Mouse (Mus musculus) hindbrain, embryonic 14.5 days (tissue): ENCODE measurements around the gene Strip2. TPM values are rescaled to one million over a fixed set of nuclear protein-coding genes. Genes with fewer than 3 reads are reported as not detected.

Source experiments
- ATAC-seq: fragments of 200-750 bp; cut with Nextera tagmentation; 2 replicates; pipeline ENCODE4 v1.8.0; 2017; ENCODE audit warnings: moderate number of reproducible peaks, mild to moderate bottlenecking, moderate TSS enrichment, moderate library complexity; ENCODE audit not compliant: low FRiP score
- DNase-seq: peaks from one replicate; pipeline ENCODE4 v3.0.0-alpha.2; 2015; ENCODE audit warnings: low spot score
- H3K27ac ChIP-seq: fragments of 300-500 bp; sonication (generic); 2 replicates; pipeline ENCODE4 v1.5.1; 2014; ENCODE audit warnings: mild to moderate bottlenecking, moderate library complexity
- H3K27me3 ChIP-seq: fragments of 300-500 bp; sonication (generic); 2 replicates; pipeline ENCODE4 v1.6.1; 2014; ENCODE audit warnings: mild to moderate bottlenecking, low read length, mixed read lengths; ENCODE audit not compliant: control insufficient read depth, insufficient read depth
- H3K36me3 ChIP-seq: fragments of 300-500 bp; sonication (generic); replicated peaks from 2 replicates; pipeline ENCODE4 v1.6.1; 2014; ENCODE audit not compliant: control insufficient read depth, insufficient read depth
- H3K4me1 ChIP-seq: fragments of 300-500 bp; sonication (generic); replicated peaks from 2 replicates; pipeline ENCODE4 v1.6.1; 2014; ENCODE audit warnings: antibody characterized with exemption, low read length, mixed read lengths; ENCODE audit not compliant: control insufficient read depth, insufficient read depth
- H3K4me2 ChIP-seq: fragments of 300-500 bp; sonication (generic); replicated peaks from 2 replicates; pipeline ENCODE4 v1.6.1; 2014; ENCODE audit warnings: mild to moderate bottlenecking, moderate library complexity
- H3K4me3 ChIP-seq: fragments of 300-500 bp; sonication (generic); replicated peaks from 2 replicates; pipeline ENCODE4 v1.5.1; 2014; ENCODE audit warnings: mild to moderate bottlenecking, low read length
- H3K9ac ChIP-seq: fragments of 300-500 bp; sonication (generic); 2 replicates; pipeline ENCODE4 v1.6.1; 2014
- H3K9me3 ChIP-seq: fragments of 300-500 bp; sonication (generic); 2 replicates; pipeline ENCODE4 v1.6.1; 2016; ENCODE audit warnings: low read length; ENCODE audit not compliant: control insufficient read depth
- WGBS: fragments of 180-500 bp; shearing (Covaris S2); extraction: QIAGEN DNeasy Blood & Tissue Kit; methylation state at CpG from one replicate; pipeline ENCODE4 v1.1.7; 2014; 5-methylcytosine and 5-hydroxymethylcytosine counted together
- polyA plus RNA-seq: library from polyadenylated mRNA; unstranded; fragments of >200 nt; fragmentation: Nextera tagmentation; extraction: Ambion mirVana; gene quantifications from 2 replicates; pipeline ENCODE4 v1.2.1, GENCODE M21; 2014

Gene Strip2
- polyA plus RNA-seq = 6.1 and 7.3 TPM in 2 replicates

DNA sequence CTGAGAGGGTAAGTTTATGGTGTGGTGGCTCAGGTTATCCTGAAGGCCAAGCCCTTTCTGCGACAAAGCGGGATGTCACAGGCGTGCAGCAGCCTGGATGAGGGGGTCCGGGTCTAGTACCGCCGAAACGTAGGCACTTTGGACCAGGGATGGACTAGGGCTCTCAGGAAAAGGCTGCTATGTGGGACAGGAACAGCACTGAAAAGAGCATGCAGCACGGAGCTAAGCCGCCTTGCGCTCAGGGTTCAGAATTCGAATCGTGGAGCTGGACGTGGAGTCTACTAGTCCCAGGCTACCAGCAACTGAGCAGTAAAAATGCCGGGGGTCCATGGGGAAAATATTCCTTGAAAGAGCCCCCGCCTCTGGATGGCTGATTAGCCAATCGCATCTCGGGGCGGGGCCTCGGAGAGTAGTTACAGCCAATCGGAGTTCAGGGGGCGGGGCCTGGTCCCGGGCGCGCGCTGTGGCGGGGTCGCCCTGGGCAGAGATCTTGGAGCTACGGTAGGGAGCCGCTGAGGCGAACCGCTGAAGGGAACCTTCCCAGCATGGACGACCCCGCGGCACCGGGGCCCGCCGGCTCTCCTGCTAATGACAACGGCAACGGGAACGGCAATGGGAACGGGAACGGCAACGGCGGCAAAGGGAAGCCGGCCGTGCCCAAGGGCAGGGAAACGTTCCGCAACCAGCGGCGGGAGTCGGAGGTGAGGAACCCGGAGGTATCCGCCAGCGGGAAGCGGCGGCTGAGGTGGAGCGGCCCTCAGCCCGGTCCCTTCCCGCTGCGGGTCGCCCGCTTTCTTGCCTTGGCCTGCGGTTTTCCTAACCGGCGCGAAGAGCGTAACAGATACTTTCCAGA lies at the start of gene Strip2:
TSS of gene Strip2 (plus strand) at position 483 of the 853 bp plus-strand sequence.
- Histone ChIP-seq H3K36me3 (no peaks in the 10 kb centered on the region), H3K9ac (peak within 1 kb of the TSS; percentile 69), H3K27ac (no peak within 1 kb of the TSS), H3K27me3 (peaks cover 23% of the 10 kb centered on the region), H3K4me2 (peak within 1 kb of the TSS; percentile 80), H3K4me3 (peak within 1 kb of the TSS; percentile 82), H3K4me1 (peaks cover 9% of the 10 kb centered on the region), H3K9me3 (no peaks in the 10 kb centered on the region)
- WGBS = under 1% methylated on average over 66 of the region's 67 CpGs
- ATAC-seq (peak; percentile 99), DNase-seq (peak; percentile 92)

DNA sequence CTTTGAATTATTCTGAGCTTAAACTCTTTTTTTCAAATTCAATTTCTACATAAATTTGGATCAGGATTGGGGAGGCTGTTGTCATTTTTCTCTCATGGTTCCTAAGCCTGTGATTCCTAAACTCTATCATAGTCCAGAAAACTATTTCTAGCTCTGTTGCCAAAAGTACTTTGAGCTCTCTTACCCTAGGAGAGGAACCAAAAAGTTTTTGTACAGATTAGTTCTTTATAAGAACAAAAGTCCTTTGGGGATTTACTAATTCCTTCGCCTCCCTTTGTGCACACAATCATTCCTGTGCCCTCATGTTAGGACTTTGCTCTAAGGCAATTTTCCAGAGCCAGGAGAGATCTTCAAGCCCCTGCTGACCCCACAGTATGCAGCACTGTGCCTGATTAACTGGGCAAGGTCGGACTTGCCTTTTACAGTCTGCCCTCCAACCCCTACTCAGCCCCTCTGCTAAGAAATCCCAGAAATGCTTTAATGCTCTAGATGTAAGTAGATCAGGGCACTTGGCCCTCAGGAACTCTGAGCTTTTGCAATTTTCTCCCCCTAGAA lies 48.4 kb upstream of the Strip2 start:
- H3K4me2 ChIP-seq = no peak overlapping the region
- 0 out of 2 replicates have a peak, but pooled peaks cover 10% of the 10 kb centered on the region for H3K36me3 ChIP-seq
- ATAC-seq = no peak
- WGBS = 89% methylated on average over 2 of the region's 2 CpGs
- H3K4me3 ChIP-seq = no peak overlapping the region
- DNase-seq = no peak
- H3K27me3 ChIP-seq = no peaks in the 10 kb centered on the region
- H3K9me3 ChIP-seq = no peaks in the 10 kb centered on the region
- H3K27ac ChIP-seq = no peak overlapping the region
- no peak overlapping the region for H3K9ac ChIP-seq
- peaks cover 4% of the 10 kb centered on the region; the same call in 1 of the 2 replicates for H3K4me1 ChIP-seq

DNA sequence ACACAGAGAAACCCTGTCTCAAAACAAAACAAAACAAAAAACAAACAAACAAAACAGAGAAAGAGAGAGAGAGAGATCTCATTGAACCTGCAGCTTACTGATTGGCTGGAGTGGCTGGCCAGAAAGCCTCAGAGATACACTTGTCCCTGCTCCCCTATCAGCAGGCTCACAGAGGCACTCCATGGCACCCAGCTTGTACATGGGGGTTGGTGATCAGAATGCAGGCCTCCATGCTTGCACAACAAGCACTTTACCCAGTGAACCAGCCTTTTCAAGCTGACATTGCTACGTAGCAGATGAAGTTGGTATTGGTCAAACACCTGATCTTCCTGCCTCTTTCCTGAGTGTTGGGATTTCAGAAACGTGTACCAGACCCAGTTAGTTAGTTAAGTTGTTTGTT lies 43.2 kb upstream of the Strip2 start:
- Histone ChIP-seq H3K9ac (no peak overlapping the region), H3K36me3 (peaks cover 14% of the 10 kb centered on the region; the same call in 1 of the 2 replicates), H3K9me3 (no peaks in the 10 kb centered on the region), H3K4me3 (no peak overlapping the region), H3K27me3 (no peaks in the 10 kb centered on the region), H3K4me1 (peaks cover 4% of the 10 kb centered on the region; the same call in 1 of the 2 replicates), H3K4me2 (no peak overlapping the region), H3K27ac (no peak overlapping the region)
- DNase-seq (no peak), ATAC-seq (no peak)
- WGBS = 73% methylated on average over 2 of the region's 2 CpGs

DNA sequence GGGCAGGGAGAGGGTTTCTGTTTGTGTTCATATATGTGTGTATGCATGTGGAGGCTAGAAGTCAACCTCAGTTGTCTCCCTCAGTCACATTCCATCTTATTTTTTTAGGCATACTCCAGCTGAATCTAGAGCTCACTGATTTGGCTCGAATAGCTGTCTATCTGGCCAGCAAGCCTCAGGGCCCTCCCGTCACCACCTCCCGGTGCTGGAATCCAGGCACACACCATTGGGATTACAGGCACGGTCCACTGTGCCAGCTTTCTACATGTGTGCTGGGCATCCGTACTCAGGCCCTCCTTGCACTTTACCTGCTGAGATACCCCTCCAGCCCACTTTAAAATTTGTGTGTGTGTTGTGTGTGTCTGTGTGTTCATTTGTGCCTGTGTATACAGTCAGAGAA lies 41.2 kb upstream of the Strip2 start:
- no peaks in the 10 kb centered on the region for H3K4me1 ChIP-seq
- no peak overlapping the region for H3K4me2 ChIP-seq
- no peaks in the 10 kb centered on the region for H3K27me3 ChIP-seq
- H3K9ac ChIP-seq = no peak overlapping the region
- H3K36me3 ChIP-seq = peaks cover 31% of the 10 kb centered on the region
- no peak overlapping the region for H3K27ac ChIP-seq
- WGBS = 85% methylated on average over 5 of the region's 5 CpGs
- DNase-seq (no peak), ATAC-seq (no peak)
- no peak overlapping the region for H3K4me3 ChIP-seq
- H3K9me3 ChIP-seq = no peaks in the 10 kb centered on the region

DNA sequence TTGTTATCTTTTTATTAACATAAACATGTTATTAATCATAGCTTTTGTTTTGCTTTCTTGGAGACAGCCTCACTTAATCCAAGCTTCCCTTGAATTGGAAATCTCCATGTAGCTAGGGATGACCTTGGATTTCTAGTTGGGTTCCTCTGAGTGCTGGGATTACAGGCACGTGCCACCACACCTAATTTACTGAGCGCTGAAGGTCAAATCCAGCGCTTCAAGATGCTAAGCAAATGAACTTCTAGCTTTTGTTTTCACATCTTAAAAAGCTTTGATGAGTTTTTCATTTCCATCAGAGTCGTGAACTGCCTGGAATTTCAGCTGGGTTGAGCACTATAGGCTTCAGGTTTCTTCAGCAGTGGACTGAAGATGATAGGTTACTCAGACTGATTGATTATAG lies 40.0 kb upstream of the Strip2 start:
- 88% methylated on average over 4 of the region's 4 CpGs for WGBS
- Histone ChIP-seq H3K4me1 (no peaks in the 10 kb centered on the region), H3K9ac (no peak overlapping the region), H3K4me2 (no peak overlapping the region), H3K27ac (no peak overlapping the region), H3K9me3 (no peaks in the 10 kb centered on the region), H3K4me3 (no peak overlapping the region), H3K36me3 (peaks cover 33% of the 10 kb centered on the region), H3K27me3 (no peaks in the 10 kb centered on the region)
- DNase-seq = no peak
- ATAC-seq = no peak

DNA sequence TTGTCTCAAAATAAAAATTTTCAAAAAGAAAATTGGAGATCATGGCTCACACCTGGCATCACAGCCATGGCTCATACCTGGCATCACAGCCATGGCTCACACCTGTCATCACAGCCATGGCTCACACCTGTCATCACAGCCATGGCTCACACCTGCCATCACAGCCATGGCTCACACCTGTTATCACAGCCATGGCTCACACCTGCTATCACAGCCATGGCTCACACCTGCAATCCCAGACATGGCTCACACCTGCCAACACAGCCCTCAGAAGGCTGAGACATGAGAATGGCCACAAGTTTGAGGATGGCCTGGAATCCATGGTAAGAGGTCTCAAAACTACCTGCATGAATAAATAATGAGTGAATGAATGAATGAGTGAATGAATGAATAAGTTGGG lies 37.2 kb upstream of the Strip2 start:
- no peak overlapping the region for H3K9ac ChIP-seq
- H3K36me3 ChIP-seq = peaks cover 37% of the 10 kb centered on the region
- H3K4me1 ChIP-seq = no peaks in the 10 kb centered on the region
- DNase-seq (no peak), ATAC-seq (no peak)
- H3K4me2 ChIP-seq = no peak overlapping the region
- H3K4me3 ChIP-seq = no peak overlapping the region
- H3K27me3 ChIP-seq = no peaks in the 10 kb centered on the region
- no peak overlapping the region for H3K27ac ChIP-seq
- H3K9me3 ChIP-seq = no peaks in the 10 kb centered on the region

DNA sequence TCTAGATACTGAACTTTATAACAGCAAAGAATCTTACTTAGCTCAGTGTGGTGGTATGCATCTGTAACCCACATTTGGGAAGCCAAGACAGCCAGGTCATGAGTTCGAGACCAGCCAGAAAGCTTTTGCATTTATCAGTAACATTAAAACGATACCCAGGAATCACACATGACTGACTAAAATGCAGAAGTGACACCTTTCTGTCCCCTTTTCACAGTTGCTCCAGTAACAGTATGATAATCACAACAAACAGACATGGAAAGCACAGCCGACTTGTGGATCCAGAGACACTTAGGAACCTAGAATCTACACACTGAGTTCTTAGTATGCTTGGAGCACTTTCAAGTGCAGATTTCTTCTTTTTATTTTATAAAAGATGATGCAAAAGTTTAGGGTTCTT lies 36.0 kb upstream of the Strip2 start:
- ATAC-seq (no peak), DNase-seq (no peak)
- H3K27me3 ChIP-seq = no peaks in the 10 kb centered on the region
- H3K4me1 ChIP-seq = no peaks in the 10 kb centered on the region
- H3K9ac ChIP-seq = no peak overlapping the region
- 92% methylated on average over 3 of the region's 3 CpGs for WGBS
- peaks cover 38% of the 10 kb centered on the region for H3K36me3 ChIP-seq
- no peak overlapping the region for H3K4me3 ChIP-seq
- no peak overlapping the region for H3K27ac ChIP-seq
- no peak overlapping the region for H3K4me2 ChIP-seq
- no peaks in the 10 kb centered on the region for H3K9me3 ChIP-seq

DNA sequence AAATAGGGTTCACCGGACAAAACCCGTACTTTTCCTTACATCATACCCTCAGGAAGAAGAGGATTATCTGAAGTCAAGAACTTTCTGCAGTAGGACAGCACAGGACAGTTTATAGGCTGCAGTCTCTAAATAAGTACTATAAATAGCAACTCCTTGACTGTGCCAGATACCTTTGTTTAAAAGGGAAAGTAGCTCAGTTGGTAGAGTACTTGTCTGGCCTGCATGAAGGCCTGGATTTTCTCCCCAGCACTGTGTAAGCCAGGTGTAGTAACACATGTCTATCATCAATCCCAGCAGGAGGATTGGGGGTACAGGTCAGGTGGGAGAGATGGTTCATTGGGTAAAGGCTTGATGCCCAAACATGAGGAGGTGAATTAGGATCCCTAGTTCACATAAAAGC lies 34.9 kb upstream of the Strip2 start:
- Histone ChIP-seq H3K36me3 (peaks cover 44% of the 10 kb centered on the region), H3K4me1 (no peaks in the 10 kb centered on the region), H3K27ac (no peak overlapping the region), H3K4me3 (no peak overlapping the region), H3K4me2 (no peak overlapping the region), H3K9ac (no peak overlapping the region), H3K27me3 (no peaks in the 10 kb centered on the region), H3K9me3 (no peaks in the 10 kb centered on the region)
- WGBS = 86% methylated on average over 2 of the region's 2 CpGs
- no peak for DNase-seq
- ATAC-seq = no peak

DNA sequence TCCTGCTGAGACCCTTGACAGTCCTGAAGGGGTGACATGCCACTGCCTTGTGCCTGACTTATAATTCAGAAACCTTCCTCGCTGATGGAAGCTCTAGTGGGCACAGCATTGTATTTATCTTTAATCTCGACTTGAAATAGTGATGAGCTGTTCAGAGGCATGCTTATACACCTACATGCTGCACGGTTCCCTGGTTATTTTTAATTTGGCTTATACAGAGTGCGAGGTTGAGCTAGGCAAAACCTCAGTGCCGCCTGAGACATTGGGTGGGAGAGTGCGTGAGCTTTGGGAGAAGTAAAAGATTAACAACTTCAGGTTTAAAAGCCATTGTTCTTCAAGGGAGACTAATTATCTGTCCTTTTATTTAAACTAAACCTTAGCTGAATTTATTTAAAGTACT lies 33.9 kb upstream of the Strip2 start:
- no peak overlapping the region for H3K27ac ChIP-seq
- no peak overlapping the region for H3K4me3 ChIP-seq
- no peak overlapping the region for H3K4me2 ChIP-seq
- peaks cover 44% of the 10 kb centered on the region for H3K36me3 ChIP-seq
- DNase-seq (no peak), ATAC-seq (no peak)
- H3K27me3 ChIP-seq = no peaks in the 10 kb centered on the region
- no peaks in the 10 kb centered on the region for H3K9me3 ChIP-seq
- H3K4me1 ChIP-seq = no peaks in the 10 kb centered on the region
- no peak overlapping the region for H3K9ac ChIP-seq
- WGBS = 77% methylated on average over 6 of the region's 6 CpGs
